Mouse (Mus musculus): Measurements from ENCODE around the gene Hbb-bt. TPM values are rescaled to one million over a fixed set of nuclear protein-coding genes. Genes with fewer than 3 reads are reported as not detected.

Gene Hbb-bt
- polyA plus RNA-seq (2015; fragmentation: Illumina TruSeq; extraction: RNeasy Lipid Tissue Mini Kit (QIAGEN cat#74804); ENCODE audit: insufficient read depth, low read depth, low replicate concordance): 331 TPM

DNA sequence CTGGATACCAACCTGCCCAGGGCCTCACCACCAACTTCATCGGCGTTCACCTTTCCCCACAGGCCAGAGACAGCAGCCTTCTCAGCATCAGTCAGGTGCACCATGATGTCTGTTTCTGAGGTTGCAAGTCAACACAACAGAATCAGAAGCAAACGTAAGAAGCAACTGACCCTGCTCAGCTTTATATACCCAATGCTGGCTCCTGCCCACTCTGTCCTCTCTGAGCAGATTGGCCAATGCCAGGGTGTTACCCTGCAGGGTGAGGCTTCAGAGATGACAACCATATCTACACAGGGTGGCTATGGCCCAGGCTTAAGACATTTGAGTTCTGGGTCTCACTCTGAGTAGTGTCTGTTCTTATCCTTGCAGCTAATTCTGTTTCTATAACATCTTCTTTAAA, at the start of gene Hbb-bt:
Hbb-bt (minus strand) TSS at position 231 of the 400 bp plus-strand sequence.

DNA sequence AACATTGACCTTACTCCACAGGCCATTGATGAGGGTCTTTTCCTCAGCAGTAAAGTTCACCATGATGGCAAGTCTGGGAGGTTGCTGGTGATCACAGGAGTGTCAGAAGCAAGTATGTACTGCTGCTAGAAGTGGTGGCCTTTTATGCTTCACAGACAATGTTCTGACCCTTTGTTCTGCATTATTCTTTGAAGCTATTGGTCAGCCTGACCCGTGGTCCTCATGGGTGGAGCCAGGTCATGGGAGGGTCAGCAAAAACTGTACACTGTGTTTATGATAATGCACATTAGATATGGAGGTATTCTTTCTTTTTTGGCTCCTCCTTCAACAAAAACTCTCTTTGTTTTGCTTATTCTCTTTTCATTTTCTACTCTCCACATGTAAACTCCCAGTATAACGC, 39.3 kb upstream of the Hbb-bt start, which contains the start of gene Hbb-y:
Hbb-y (minus strand) TSS at position 127 of the 400 bp plus-strand sequence.

DNA sequence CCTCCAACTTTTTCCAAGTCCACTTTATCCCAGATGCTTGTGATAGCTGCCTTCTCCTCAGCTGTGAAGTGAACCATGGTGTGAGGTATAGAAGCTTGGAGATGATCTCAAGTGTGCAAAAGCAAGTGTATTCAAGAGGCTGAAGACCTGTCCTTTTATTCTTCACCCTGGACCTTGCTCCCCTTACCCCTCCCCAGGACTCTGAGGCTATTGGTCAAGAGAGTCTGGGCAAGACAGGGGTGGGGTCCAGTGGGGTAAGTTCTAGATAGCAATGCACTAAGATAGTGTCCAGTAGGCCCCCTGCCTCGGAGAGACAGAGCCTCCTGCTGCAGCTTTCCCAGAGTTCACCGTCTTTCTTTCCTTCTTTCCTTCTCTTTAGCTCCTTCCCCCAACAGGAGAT, 29.2 kb upstream of the Hbb-bt start, which contains the start of gene Hbb-bh1:
Hbb-bh1 (minus strand) TSS at position 131 of the 400 bp plus-strand sequence.

DNA sequence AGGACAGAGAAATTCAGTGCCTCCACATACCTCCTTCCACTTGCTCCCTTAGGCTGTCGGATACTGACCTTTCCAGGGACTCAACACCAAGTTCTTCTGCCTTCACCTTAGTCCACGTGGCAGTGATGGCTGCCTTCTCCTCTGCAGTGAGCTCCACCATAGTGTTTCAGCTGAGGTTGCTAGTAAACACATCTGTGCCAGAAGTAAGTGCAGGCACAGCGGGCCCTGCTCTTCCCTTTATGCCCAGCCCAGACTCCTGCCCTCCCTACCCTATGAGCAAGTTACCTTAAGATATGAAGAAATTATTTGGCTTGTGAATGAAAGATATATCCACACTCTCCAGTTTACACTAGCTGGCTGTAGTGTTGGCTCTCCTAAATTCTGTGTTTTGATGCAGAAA, 26.5 kb upstream of the Hbb-bt start, which contains the start of gene Hbb-bh2:
Hbb-bh2 (minus strand) TSS at position 253 of the 400 bp plus-strand sequence.

DNA sequence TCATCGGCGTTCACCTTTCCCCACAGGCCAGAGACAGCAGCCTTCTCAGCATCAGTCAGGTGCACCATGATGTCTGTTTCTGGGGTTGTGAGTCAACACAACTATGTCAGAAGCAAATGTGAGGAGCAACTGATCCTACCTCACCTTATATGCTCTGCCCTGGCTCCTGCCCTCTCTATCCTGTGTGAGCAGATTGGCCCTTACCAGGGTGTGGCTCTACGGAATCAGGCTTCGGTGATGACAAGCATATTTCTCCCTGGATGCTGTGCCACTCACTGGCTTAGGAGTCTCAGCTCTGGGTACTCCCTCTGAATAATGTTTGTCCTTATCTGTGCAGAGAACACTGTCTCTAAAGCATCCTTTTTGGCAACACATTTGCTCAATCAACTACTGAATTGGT, 14.0 kb upstream of the Hbb-bt start, which contains the start of gene Hbb-bs:
Hbb-bs (minus strand) TSS at position 289 of the 400 bp plus-strand sequence.

DNA sequence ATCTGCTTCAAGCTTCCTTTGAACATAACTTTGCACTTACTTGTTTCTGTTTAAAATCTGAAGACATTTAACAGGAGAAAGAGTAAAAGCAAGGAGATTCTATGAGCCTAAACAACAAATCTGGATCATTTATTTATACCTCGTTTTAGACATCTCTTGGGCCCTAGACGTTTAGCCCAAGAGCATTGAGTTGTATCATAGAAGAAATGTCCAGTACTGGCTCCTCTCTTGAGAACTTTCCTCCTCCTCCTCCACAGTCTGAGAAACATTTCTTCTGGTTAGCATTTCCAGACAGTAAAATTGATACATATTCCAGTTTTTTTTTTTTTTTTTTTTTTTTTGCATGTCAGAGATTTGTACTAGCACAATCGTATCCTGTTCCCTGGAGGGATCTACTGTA, 22.1 kb downstream of the Hbb-bt start, which contains the start of gene Olfr67:
Olfr67 (minus strand) TSS at position 101 of the 400 bp plus-strand sequence.

DNA sequence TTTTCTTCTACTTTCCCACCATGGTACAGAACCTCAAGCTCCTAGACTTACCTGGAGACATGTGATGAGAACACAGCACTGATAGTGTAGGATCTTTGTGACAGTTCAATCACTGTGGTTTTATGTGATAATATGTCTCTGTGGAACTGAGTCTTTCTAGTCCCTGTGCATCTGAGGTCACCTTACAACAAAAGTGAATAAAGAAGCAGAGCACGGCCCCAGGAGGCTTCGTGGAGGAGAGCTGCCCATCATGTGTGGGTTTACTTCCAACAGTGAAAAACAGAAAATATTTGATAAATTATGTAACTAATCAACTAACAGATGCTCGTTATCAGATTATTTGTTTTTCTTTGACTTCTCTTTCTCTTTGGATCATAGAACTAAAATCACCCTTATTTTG, 34.2 kb downstream of the Hbb-bt start, which contains the start of gene Olfr68:
Olfr68 (minus strand) TSS at position 101 of the 400 bp plus-strand sequence.

DNA sequence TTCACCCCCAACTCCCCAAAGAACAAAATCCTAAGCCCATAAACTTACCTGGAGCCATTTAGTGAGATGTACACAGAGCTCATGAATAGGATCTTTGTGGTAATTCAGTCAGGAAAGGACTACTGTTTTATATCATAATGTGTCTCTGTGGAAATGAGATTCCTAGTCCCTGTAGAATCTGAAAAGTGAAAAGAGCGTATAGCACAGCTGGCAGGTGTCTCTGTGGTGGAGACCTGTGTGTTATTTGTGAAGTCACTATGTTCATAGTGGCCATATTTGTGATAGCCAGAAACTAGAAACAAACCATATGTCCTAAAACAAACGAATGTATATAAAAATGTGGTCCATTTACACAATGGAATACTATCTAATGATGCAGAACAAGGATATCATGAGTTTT, 42.3 kb downstream of the Hbb-bt start, which contains the start of gene Olfr69:
Olfr69 (minus strand) TSS at position 101 of the 400 bp plus-strand sequence.

Other genes with a start within 250 kb of the Hbb-bt start
- not detected for gene Olfr616, start 244.9 kb downstream of the Hbb-bt start, polyA plus RNA-seq (2015; fragmentation: Illumina TruSeq; extraction: RNeasy Lipid Tissue Mini Kit (QIAGEN cat#74804); ENCODE audit: insufficient read depth, low read depth, low replicate concordance)
- not detected for gene Olfr617, start 240.9 kb downstream of the Hbb-bt start, polyA plus RNA-seq (2015; fragmentation: Illumina TruSeq; extraction: RNeasy Lipid Tissue Mini Kit (QIAGEN cat#74804); ENCODE audit: insufficient read depth, low read depth, low replicate concordance)
- not detected for gene Olfr618, start 223.9 kb downstream of the Hbb-bt start, polyA plus RNA-seq (2015; fragmentation: Illumina TruSeq; extraction: RNeasy Lipid Tissue Mini Kit (QIAGEN cat#74804); ENCODE audit: insufficient read depth, low read depth, low replicate concordance)
- not detected for gene Olfr619, start 213.4 kb downstream of the Hbb-bt start, polyA plus RNA-seq (2015; fragmentation: Illumina TruSeq; extraction: RNeasy Lipid Tissue Mini Kit (QIAGEN cat#74804); ENCODE audit: insufficient read depth, low read depth, low replicate concordance)
- not detected for gene Olfr620, start 201.5 kb downstream of the Hbb-bt start, polyA plus RNA-seq (2015; fragmentation: Illumina TruSeq; extraction: RNeasy Lipid Tissue Mini Kit (QIAGEN cat#74804); ENCODE audit: insufficient read depth, low read depth, low replicate concordance)
- gene Olfr622, start 171.3 kb downstream of the Hbb-bt start, polyA plus RNA-seq (2015; fragmentation: Illumina TruSeq; extraction: RNeasy Lipid Tissue Mini Kit (QIAGEN cat#74804); ENCODE audit: insufficient read depth, low read depth, low replicate concordance): not detected
- gene Olfr623, start 150.3 kb downstream of the Hbb-bt start, polyA plus RNA-seq (2015; fragmentation: Illumina TruSeq; extraction: RNeasy Lipid Tissue Mini Kit (QIAGEN cat#74804); ENCODE audit: insufficient read depth, low read depth, low replicate concordance): not detected
- gene Olfr624, start 142.8 kb downstream of the Hbb-bt start, polyA plus RNA-seq (2015; fragmentation: Illumina TruSeq; extraction: RNeasy Lipid Tissue Mini Kit (QIAGEN cat#74804); ENCODE audit: insufficient read depth, low read depth, low replicate concordance): not detected
- gene Olfr625-ps1, start 131.3 kb downstream of the Hbb-bt start, polyA plus RNA-seq (2015; fragmentation: Illumina TruSeq; extraction: RNeasy Lipid Tissue Mini Kit (QIAGEN cat#74804); ENCODE audit: insufficient read depth, low read depth, low replicate concordance): not detected
- not detected for gene Olfr243, start 99.3 kb downstream of the Hbb-bt start, polyA plus RNA-seq (2015; fragmentation: Illumina TruSeq; extraction: RNeasy Lipid Tissue Mini Kit (QIAGEN cat#74804); ENCODE audit: insufficient read depth, low read depth, low replicate concordance)
- not detected for gene Olfr628, start 83.6 kb downstream of the Hbb-bt start, polyA plus RNA-seq (2015; fragmentation: Illumina TruSeq; extraction: RNeasy Lipid Tissue Mini Kit (QIAGEN cat#74804); ENCODE audit: insufficient read depth, low read depth, low replicate concordance)
- not detected for gene Olfr629, start 69.1 kb downstream of the Hbb-bt start, polyA plus RNA-seq (2015; fragmentation: Illumina TruSeq; extraction: RNeasy Lipid Tissue Mini Kit (QIAGEN cat#74804); ENCODE audit: insufficient read depth, low read depth, low replicate concordance)
- not detected for gene Olfr630, start 56.7 kb downstream of the Hbb-bt start, polyA plus RNA-seq (2015; fragmentation: Illumina TruSeq; extraction: RNeasy Lipid Tissue Mini Kit (QIAGEN cat#74804); ENCODE audit: insufficient read depth, low read depth, low replicate concordance)
- gene Olfr69, start 42.4 kb downstream of the Hbb-bt start, polyA plus RNA-seq (2015; fragmentation: Illumina TruSeq; extraction: RNeasy Lipid Tissue Mini Kit (QIAGEN cat#74804); ENCODE audit: insufficient read depth, low read depth, low replicate concordance): not detected
- gene Olfr68, start 34.3 kb downstream of the Hbb-bt start, polyA plus RNA-seq (2015; fragmentation: Illumina TruSeq; extraction: RNeasy Lipid Tissue Mini Kit (QIAGEN cat#74804); ENCODE audit: insufficient read depth, low read depth, low replicate concordance): not detected
- not detected for gene Olfr67, start 22.2 kb downstream of the Hbb-bt start, polyA plus RNA-seq (2015; fragmentation: Illumina TruSeq; extraction: RNeasy Lipid Tissue Mini Kit (QIAGEN cat#74804); ENCODE audit: insufficient read depth, low read depth, low replicate concordance)
- gene Hbb-bs, start 14.1 kb upstream of the Hbb-bt start, polyA plus RNA-seq (2015; fragmentation: Illumina TruSeq; extraction: RNeasy Lipid Tissue Mini Kit (QIAGEN cat#74804); ENCODE audit: insufficient read depth, low read depth, low replicate concordance): 2,689 TPM
- gene Hbb-bh2, start 26.5 kb upstream of the Hbb-bt start, polyA plus RNA-seq (2015; fragmentation: Illumina TruSeq; extraction: RNeasy Lipid Tissue Mini Kit (QIAGEN cat#74804); ENCODE audit: insufficient read depth, low read depth, low replicate concordance): not detected
- gene Hbb-bh1, start 29.2 kb upstream of the Hbb-bt start, polyA plus RNA-seq (2015; fragmentation: Illumina TruSeq; extraction: RNeasy Lipid Tissue Mini Kit (QIAGEN cat#74804); ENCODE audit: insufficient read depth, low read depth, low replicate concordance): not detected
- not detected for gene Hbb-y, start 39.2 kb upstream of the Hbb-bt start, polyA plus RNA-seq (2015; fragmentation: Illumina TruSeq; extraction: RNeasy Lipid Tissue Mini Kit (QIAGEN cat#74804); ENCODE audit: insufficient read depth, low read depth, low replicate concordance)
- not detected for gene Olfr66, start 72.3 kb upstream of the Hbb-bt start, polyA plus RNA-seq (2015; fragmentation: Illumina TruSeq; extraction: RNeasy Lipid Tissue Mini Kit (QIAGEN cat#74804); ENCODE audit: insufficient read depth, low read depth, low replicate concordance)
- gene Olfr64, start 80.5 kb upstream of the Hbb-bt start, polyA plus RNA-seq (2015; fragmentation: Illumina TruSeq; extraction: RNeasy Lipid Tissue Mini Kit (QIAGEN cat#74804); ENCODE audit: insufficient read depth, low read depth, low replicate concordance): not detected
- not detected for gene Olfr65, start 89.5 kb upstream of the Hbb-bt start, polyA plus RNA-seq (2015; fragmentation: Illumina TruSeq; extraction: RNeasy Lipid Tissue Mini Kit (QIAGEN cat#74804); ENCODE audit: insufficient read depth, low read depth, low replicate concordance)
- not detected for gene Olfr631, start 114.8 kb upstream of the Hbb-bt start, polyA plus RNA-seq (2015; fragmentation: Illumina TruSeq; extraction: RNeasy Lipid Tissue Mini Kit (QIAGEN cat#74804); ENCODE audit: insufficient read depth, low read depth, low replicate concordance)
- not detected for gene Olfr632, start 120.4 kb upstream of the Hbb-bt start, polyA plus RNA-seq (2015; fragmentation: Illumina TruSeq; extraction: RNeasy Lipid Tissue Mini Kit (QIAGEN cat#74804); ENCODE audit: insufficient read depth, low read depth, low replicate concordance)
- gene Olfr633, start 130.4 kb upstream of the Hbb-bt start, polyA plus RNA-seq (2015; fragmentation: Illumina TruSeq; extraction: RNeasy Lipid Tissue Mini Kit (QIAGEN cat#74804); ENCODE audit: insufficient read depth, low read depth, low replicate concordance): not detected
- not detected for gene Olfr635, start 157.2 kb upstream of the Hbb-bt start, polyA plus RNA-seq (2015; fragmentation: Illumina TruSeq; extraction: RNeasy Lipid Tissue Mini Kit (QIAGEN cat#74804); ENCODE audit: insufficient read depth, low read depth, low replicate concordance)
- not detected for gene Olfr638, start 184.8 kb upstream of the Hbb-bt start, polyA plus RNA-seq (2015; fragmentation: Illumina TruSeq; extraction: RNeasy Lipid Tissue Mini Kit (QIAGEN cat#74804); ENCODE audit: insufficient read depth, low read depth, low replicate concordance)
- gene Olfr639, start 203.3 kb upstream of the Hbb-bt start, polyA plus RNA-seq (2015; fragmentation: Illumina TruSeq; extraction: RNeasy Lipid Tissue Mini Kit (QIAGEN cat#74804); ENCODE audit: insufficient read depth, low read depth, low replicate concordance): not detected
- not detected for gene Olfr640, start 211.6 kb upstream of the Hbb-bt start, polyA plus RNA-seq (2015; fragmentation: Illumina TruSeq; extraction: RNeasy Lipid Tissue Mini Kit (QIAGEN cat#74804); ENCODE audit: insufficient read depth, low read depth, low replicate concordance)
- gene Olfr641, start 221.4 kb upstream of the Hbb-bt start, polyA plus RNA-seq (2015; fragmentation: Illumina TruSeq; extraction: RNeasy Lipid Tissue Mini Kit (QIAGEN cat#74804); ENCODE audit: insufficient read depth, low read depth, low replicate concordance): not detected
- not detected for gene Olfr642, start 238.7 kb upstream of the Hbb-bt start, polyA plus RNA-seq (2015; fragmentation: Illumina TruSeq; extraction: RNeasy Lipid Tissue Mini Kit (QIAGEN cat#74804); ENCODE audit: insufficient read depth, low read depth, low replicate concordance)
- gene 4930516K23Rik, start 247.4 kb upstream of the Hbb-bt start, polyA plus RNA-seq (2015; fragmentation: Illumina TruSeq; extraction: RNeasy Lipid Tissue Mini Kit (QIAGEN cat#74804); ENCODE audit: insufficient read depth, low read depth, low replicate concordance): not detected